Mouse (Mus musculus): ENCODE results near the gene Sema4b. TPM values are rescaled to one million over a fixed set of nuclear protein-coding genes. Genes with fewer than 3 reads are reported as not detected.

The Sema4b gene
- polyA plus RNA-seq, 1 experiment from 2014 or later = 13.5 TPM

DNA sequence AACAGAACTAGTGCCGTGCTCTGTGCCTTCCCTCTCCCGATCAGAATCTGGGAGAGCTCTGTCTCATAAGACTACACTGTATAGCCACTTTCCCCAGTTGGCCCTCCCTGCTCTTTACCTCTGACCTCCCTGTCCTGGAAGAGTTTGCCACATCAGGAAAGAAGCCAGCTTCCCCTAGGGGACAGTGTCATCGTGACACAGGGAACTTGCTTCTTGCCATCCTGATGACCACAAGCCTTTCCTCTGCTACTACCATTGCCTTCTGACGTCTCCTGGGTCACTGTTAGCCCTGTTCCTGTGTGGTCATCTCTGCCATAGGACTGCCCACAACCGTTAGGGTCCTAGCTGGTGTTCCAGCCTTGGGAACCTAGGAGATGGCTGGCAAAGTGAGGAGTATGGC is 16.3 kb downstream of the Sema4b start:
- TF ChIP-seq CTCF (IDR thresholded peaks at IDR 0.05; ENCODE audit: low read depth) (peak; percentile 11; the same call in 1 of the 2 replicates), EP300 (IDR thresholded peaks at IDR 0.05; ENCODE audit: low read depth) (no peak)
- H3K4me1 ChIP-seq (ENCODE audit: insufficient read depth) = peaks cover 78% of the 10 kb centered on the region
- H3K9ac ChIP-seq (replicated peaks) = peak overlapping the region; percentile 27
- H3K4me3 ChIP-seq (ENCODE audit: low read depth, low read length) = peak overlapping the region; percentile 13; the same call in 1 of the 2 replicates
- H3K27me3 ChIP-seq (ENCODE audit: insufficient read depth, low read length) = no peaks in the 10 kb centered on the region
- ATAC-seq (no peak), DNase-seq (no peak)
- peak overlapping the region; percentile 98 for H3K27ac ChIP-seq (ENCODE audit: low read depth)
- H3K9me3 ChIP-seq (ENCODE audit: low read length) = no peaks in the 10 kb centered on the region
- peak overlapping the region; percentile 90 for H3K4me2 ChIP-seq (ENCODE audit: low read depth, low read length)
- H3K36me3 ChIP-seq (replicated peaks; ENCODE audit: insufficient read depth, low read length) = peaks cover 20% of the 10 kb centered on the region
- WGBS (ENCODE audit: insufficient replicate concordance) = 55% methylated on average over 5 of the region's 5 CpGs

- Histone ChIP-seq H3K27me3 (ENCODE audit: insufficient read depth, low read length) (no peaks in the 10 kb centered on the region), H3K9me3 (ENCODE audit: low read length) (no peaks in the 10 kb centered on the region), H3K9ac (replicated peaks) (peak overlapping the region; percentile 27), H3K27ac (ENCODE audit: low read depth) (peak overlapping the region; percentile 98), H3K4me3 (ENCODE audit: low read depth, low read length) (peak overlapping the region; percentile 13; the same call in 1 of the 2 replicates), H3K36me3 (replicated peaks; ENCODE audit: insufficient read depth, low read length) (peaks cover 20% of the 10 kb centered on the region), H3K4me2 (ENCODE audit: low read depth, low read length) (peak overlapping the region; percentile 90), H3K4me1 (ENCODE audit: insufficient read depth) (peaks cover 84% of the 10 kb centered on the region)
- DNase-seq (peak; percentile 61), ATAC-seq (no peak)
- WGBS (ENCODE audit: insufficient replicate concordance) = 26% methylated on average over 12 of the region's 12 CpGs
- TF ChIP-seq EP300 (IDR thresholded peaks at IDR 0.05; ENCODE audit: low read depth) (no peak), CTCF (IDR thresholded peaks at IDR 0.05; ENCODE audit: low read depth) (no peak)
Measured at GRCm38 (mm10) chr7:80203638-80204096, 17.0 kb downstream of the Sema4b start.

GRCm38 (mm10) chr7:80204362-80204761 is 17.7 kb downstream of the Sema4b start:
- Histone ChIP-seq H3K4me2 (ENCODE audit: low read depth, low read length) (peak overlapping the region; percentile 90), H3K9ac (replicated peaks) (peak overlapping the region; percentile 5; the same call in 1 of the 2 replicates), H3K27ac (ENCODE audit: low read depth) (peak overlapping the region; percentile 98)

GRCm38 (mm10) chr7:80204961-80205360 is 18.3 kb downstream of the Sema4b start:
- H3K27ac ChIP-seq (ENCODE audit: low read depth) = peak overlapping the region; percentile 98
- no peak for TF ChIP-seq CTCF (IDR thresholded peaks at IDR 0.05; ENCODE audit: low read depth)
- TF ChIP-seq EP300 (IDR thresholded peaks at IDR 0.05; ENCODE audit: low read depth) = no peak
- H3K9me3 ChIP-seq (ENCODE audit: low read length) = no peaks in the 10 kb centered on the region
- H3K4me3 ChIP-seq (ENCODE audit: low read depth, low read length) = no peak overlapping the region
- H3K9ac ChIP-seq (replicated peaks) = no peak overlapping the region
- ATAC-seq (no peak), DNase-seq (no peak)
- peaks cover 20% of the 10 kb centered on the region for H3K36me3 ChIP-seq (replicated peaks; ENCODE audit: insufficient read depth, low read length)
- H3K4me2 ChIP-seq (ENCODE audit: low read depth, low read length) = 0 out of 2 replicates have a peak overlapping the region, but pooled peaks have one; percentile 90
- WGBS (ENCODE audit: insufficient replicate concordance) = 52% methylated on average over 7 of the region's 7 CpGs
- no peaks in the 10 kb centered on the region for H3K27me3 ChIP-seq (ENCODE audit: insufficient read depth, low read length)
- peaks cover 94% of the 10 kb centered on the region for H3K4me1 ChIP-seq (ENCODE audit: insufficient read depth)

More at GRCm38 (mm10) chr7:80204362-80204761, 17.7 kb downstream of the Sema4b start:
- WGBS (ENCODE audit: insufficient replicate concordance) = 54% methylated on average over 4 of the region's 4 CpGs
- Histone ChIP-seq H3K4me1 (ENCODE audit: insufficient read depth) (peaks cover 91% of the 10 kb centered on the region), H3K9me3 (ENCODE audit: low read length) (no peaks in the 10 kb centered on the region), H3K4me3 (ENCODE audit: low read depth, low read length) (no peak overlapping the region), H3K27me3 (ENCODE audit: insufficient read depth, low read length) (no peaks in the 10 kb centered on the region), H3K36me3 (replicated peaks; ENCODE audit: insufficient read depth, low read length) (peaks cover 20% of the 10 kb centered on the region)
- TF ChIP-seq EP300 (IDR thresholded peaks at IDR 0.05; ENCODE audit: low read depth) (no peak), CTCF (IDR thresholded peaks at IDR 0.05; ENCODE audit: low read depth) (no peak)
- no peak for ATAC-seq
- DNase-seq = peak; percentile 13

- peaks cover 94% of the 10 kb centered on the region for H3K4me1 ChIP-seq (ENCODE audit: insufficient read depth)
- H3K4me3 ChIP-seq (ENCODE audit: low read depth, low read length) = no peak overlapping the region
- no peaks in the 10 kb centered on the region for H3K9me3 ChIP-seq (ENCODE audit: low read length)
- peak overlapping the region; percentile 98 for H3K27ac ChIP-seq (ENCODE audit: low read depth)
- no peaks in the 10 kb centered on the region for H3K27me3 ChIP-seq (ENCODE audit: insufficient read depth, low read length)
- H3K4me2 ChIP-seq (ENCODE audit: low read depth, low read length) = peak overlapping the region; percentile 64
- DNase-seq = no peak
- TF ChIP-seq CTCF (IDR thresholded peaks at IDR 0.05; ENCODE audit: low read depth) (no peak), EP300 (IDR thresholded peaks at IDR 0.05; ENCODE audit: low read depth) (no peak)
- 66% methylated on average over 12 of the region's 12 CpGs for WGBS (ENCODE audit: insufficient replicate concordance)
- no peak for ATAC-seq
- H3K9ac ChIP-seq (replicated peaks) = peak overlapping the region; percentile 45
- peaks cover 22% of the 10 kb centered on the region for H3K36me3 ChIP-seq (replicated peaks; ENCODE audit: insufficient read depth, low read length)
Measured at GRCm38 (mm10) chr7:80205705-80206589, 19.3 kb downstream of the Sema4b start.

- no peak for ATAC-seq
- Histone ChIP-seq H3K9me3 (ENCODE audit: low read length) (no peaks in the 10 kb centered on the region), H3K4me2 (ENCODE audit: low read depth, low read length) (peak overlapping the region; percentile 64), H3K27ac (ENCODE audit: low read depth) (peak overlapping the region; percentile 98), H3K9ac (replicated peaks) (peak overlapping the region; percentile 58), H3K4me1 (ENCODE audit: insufficient read depth) (peaks cover 91% of the 10 kb centered on the region), H3K27me3 (ENCODE audit: insufficient read depth, low read length) (no peaks in the 10 kb centered on the region), H3K36me3 (replicated peaks; ENCODE audit: insufficient read depth, low read length) (peaks cover 13% of the 10 kb centered on the region), H3K4me3 (ENCODE audit: low read depth, low read length) (peak overlapping the region; percentile 8)
- no peak for TF ChIP-seq CTCF (IDR thresholded peaks at IDR 0.05; ENCODE audit: low read depth)
- peak; percentile 50; the same call in 1 of the 2 replicates for TF ChIP-seq EP300 (IDR thresholded peaks at IDR 0.05; ENCODE audit: low read depth)
- DNase-seq = no peak
- 32% methylated on average over 3 of the region's 3 CpGs for WGBS (ENCODE audit: insufficient replicate concordance)
Measured at GRCm38 (mm10) chr7:80207314-80207731, 20.7 kb downstream of the Sema4b start.

Measured in liver, postnatal 0 days (tissue).